Mouse (Mus musculus) frontal cortex, adult 2 months (tissue): Measurements from ENCODE around the gene Slc6a4. TPM values are rescaled to one million over a fixed set of nuclear protein-coding genes. Genes with fewer than 3 reads are reported as not detected.

ENCODE experiments used
- polyA plus RNA-seq: library from polyadenylated mRNA; depleted of rRNA; stranded (reverse); fragments of >200 nt; gene quantifications from 2 replicates; pipeline ENCODE4 v1.2.3, GENCODE M21; 2012; rRNA removed

The Slc6a4 gene
- polyA plus RNA-seq, 1 experiment = 0.20 TPM

Other genes starting within 250 kb of the Slc6a4 start
- gene Gosr1, start 235.0 kb upstream of the Slc6a4 start, polyA plus RNA-seq = 27.9 and 28.7 TPM in 2 replicates
- 30.1 and 32.8 TPM in 2 replicates for gene Cpd, start 151.6 kb upstream of the Slc6a4 start, polyA plus RNA-seq
- 0.11 TPM in 1 of 2 replicates, not detected in the other for gene Tmigd1, start 96.4 kb upstream of the Slc6a4 start, polyA plus RNA-seq
- 39.8 and 41.7 TPM in 2 replicates for gene Blmh, start 73.8 kb upstream of the Slc6a4 start, polyA plus RNA-seq
- gene Nsrp1, start 79.8 kb downstream of the Slc6a4 start, polyA plus RNA-seq = 11.5 and 11.6 TPM in 2 replicates
- gene Efcab5, start 190.4 kb downstream of the Slc6a4 start, polyA plus RNA-seq = 4.0 and 4.1 TPM in 2 replicates
- 14.6 and 15.6 TPM in 2 replicates for gene Ssh2, start 217.7 kb downstream of the Slc6a4 start, polyA plus RNA-seq